Mouse (Mus musculus) bone marrow, adult 2 months (tissue): ENCODE measurements around the gene Hoxd10.

Experiments
- CTCF ChIP-seq: fragments of 200-500 bp; IDR thresholded peaks from 2 replicates; pipeline ENCODE4 v1.5.1; 2011; ENCODE audit warnings: low read length, control low read depth; ENCODE audit not compliant: control insufficient read depth, insufficient read depth
- POLR2A ChIP-seq: fragments of 200-500 bp; IDR thresholded peaks from 2 replicates; pipeline ENCODE4 v1.6.1; 2011; ENCODE audit warnings: low read depth, mild to moderate bottlenecking, control low read depth, low read length, borderline replicate concordance; ENCODE audit not compliant: control insufficient read depth

DNA sequence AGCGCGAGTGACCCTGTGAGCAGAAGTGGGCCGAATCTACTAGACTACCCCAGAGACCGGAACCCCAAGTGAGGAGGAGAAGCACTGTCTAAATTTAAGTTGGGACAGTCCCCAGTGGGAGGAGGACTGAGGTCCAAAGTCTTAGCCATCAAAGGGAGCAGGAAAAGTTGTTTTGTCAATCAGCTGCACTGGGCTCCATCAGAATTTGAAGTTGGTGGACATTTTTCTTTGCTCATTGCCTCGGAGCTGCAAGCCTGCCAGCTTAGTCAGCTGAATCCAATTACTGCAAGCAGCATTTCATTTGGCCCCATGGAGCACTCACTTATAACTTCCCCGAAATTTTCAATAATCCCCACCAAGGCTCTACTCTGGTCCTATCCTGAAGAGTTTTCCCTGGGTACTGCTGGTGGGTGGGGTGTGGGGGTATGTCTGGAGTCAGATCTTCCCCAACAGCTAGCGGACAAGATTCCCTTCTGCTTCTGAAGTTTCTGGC lies 45.9 kb downstream of the Hoxd10 start:
- no peak for TF ChIP-seq POLR2A
- TF ChIP-seq CTCF, result no peak
